Mouse (Mus musculus): ENCODE data around the gene Rrp1. TPM values are rescaled to one million over a fixed set of nuclear protein-coding genes. Genes with fewer than 3 reads are reported as not detected.
"Not testable (repeated sequence)": the region's sequence is repeated elsewhere in the genome, so short reads cannot be mapped to it uniquely, and the experiment has no call there.

Gene Rrp1
- polyA plus RNA-seq, 1 experiment, result 385 TPM

DNA sequence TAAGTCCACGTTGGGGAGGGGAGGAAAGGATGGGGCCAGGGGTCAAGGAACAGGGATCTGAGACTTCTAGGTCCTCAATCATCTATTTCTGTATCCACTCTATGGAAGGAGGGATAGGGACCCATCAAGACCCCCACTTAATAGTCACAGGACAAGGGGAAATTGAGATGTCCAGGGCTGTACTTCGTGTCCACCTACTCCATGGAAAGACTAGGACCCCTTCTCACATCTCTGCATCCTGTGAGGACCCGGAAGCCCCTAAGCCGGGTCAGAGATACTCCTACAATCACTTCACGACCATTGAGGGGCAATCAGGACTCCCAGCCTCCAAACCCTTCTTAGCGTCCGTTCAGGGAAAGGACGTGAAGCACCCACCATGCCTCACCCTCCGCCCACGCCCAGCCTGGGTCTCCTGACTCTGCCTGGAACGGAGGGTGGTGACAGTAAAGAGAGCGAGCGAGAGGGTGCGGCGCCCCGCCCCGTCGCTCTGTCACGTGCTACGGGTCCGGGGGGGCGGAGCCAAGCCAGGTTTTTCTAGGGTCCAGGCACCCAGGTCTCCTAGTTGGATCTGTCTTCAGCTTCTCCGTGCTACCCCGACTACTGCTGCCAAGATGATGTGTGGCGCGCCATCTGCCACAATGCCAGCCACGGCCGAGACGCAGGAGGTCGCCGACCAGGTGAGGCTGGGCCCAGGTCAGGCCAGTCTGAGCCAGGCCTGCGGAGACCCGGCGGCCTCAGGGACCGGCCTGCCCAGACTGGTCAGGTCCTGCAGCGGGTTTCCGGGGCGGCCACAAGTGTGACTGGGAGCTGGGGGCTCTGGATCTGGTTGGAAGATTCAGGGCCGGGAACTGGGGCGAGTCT is 12.6 kb upstream of the Rrp1 start, which contains the start of gene Cstb:
TSS of gene Cstb (plus strand) at position 489 of the 861 bp plus-strand sequence.
- peak; percentile 56; the same call in 1 of the 2 replicates for TF ChIP-seq POLR2A (IDR thresholded peaks at IDR 0.05; ENCODE audit: borderline replicate concordance, extremely low read depth, insufficient read depth, insufficient read length, poor library complexity, severe bottlenecking)
- no peak for TF ChIP-seq CTCF (IDR thresholded peaks at IDR 0.05; ENCODE audit: borderline replicate concordance, extremely low read depth, insufficient read depth, insufficient read length)
- DNase-seq (ENCODE audit: low read depth), result peak; percentile 87

DNA sequence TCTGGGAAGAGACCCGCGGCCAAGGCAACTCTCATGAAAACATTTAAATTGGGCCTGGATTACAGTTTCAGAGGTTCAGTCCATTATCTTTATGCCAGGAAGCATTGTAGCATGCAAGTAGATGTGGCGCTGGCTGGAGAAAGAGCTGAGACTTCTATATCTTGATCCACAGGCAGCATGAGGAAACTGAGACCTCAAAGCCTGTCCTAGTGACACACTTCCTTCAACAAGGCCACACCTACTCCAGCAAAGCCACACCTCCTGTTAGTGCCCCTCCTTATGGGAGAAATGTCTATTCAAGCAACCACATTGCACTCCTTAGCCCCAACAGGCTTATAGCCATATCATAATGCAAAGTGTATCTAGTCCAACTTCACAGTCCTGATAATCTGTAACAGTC is 9.8 kb upstream of the Rrp1 start:
- no peak for DNase-seq (ENCODE audit: low read depth)
- no peak for TF ChIP-seq CTCF (IDR thresholded peaks at IDR 0.05; ENCODE audit: borderline replicate concordance, extremely low read depth, insufficient read depth, insufficient read length)
- no peak for TF ChIP-seq POLR2A (IDR thresholded peaks at IDR 0.05; ENCODE audit: borderline replicate concordance, extremely low read depth, insufficient read depth, insufficient read length, poor library complexity, severe bottlenecking)

DNA sequence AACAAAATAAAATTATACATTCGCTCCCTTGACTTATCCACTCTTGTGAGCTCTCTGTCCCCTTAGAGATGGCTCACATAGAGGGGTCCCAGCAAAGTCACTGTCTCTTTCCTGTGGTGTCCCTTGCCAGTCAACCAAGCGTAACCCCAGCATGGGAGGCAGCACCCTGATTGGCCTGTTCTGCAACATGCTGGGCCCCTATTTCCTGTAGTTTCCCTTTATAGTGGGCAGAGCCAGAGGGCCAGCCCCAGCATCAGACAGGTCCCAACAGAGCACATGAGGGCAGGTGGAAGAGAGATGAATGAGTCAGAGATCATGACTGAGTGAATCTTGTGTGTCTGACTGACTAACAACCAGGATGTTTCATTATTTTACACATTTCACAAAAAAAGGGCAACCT is 8.1 kb upstream of the Rrp1 start:
- TF ChIP-seq POLR2A (IDR thresholded peaks at IDR 0.05; ENCODE audit: borderline replicate concordance, extremely low read depth, insufficient read depth, insufficient read length, poor library complexity, severe bottlenecking) (no peak), CTCF (IDR thresholded peaks at IDR 0.05; ENCODE audit: borderline replicate concordance, extremely low read depth, insufficient read depth, insufficient read length) (no peak)
- DNase-seq (ENCODE audit: low read depth), result no peak

DNA sequence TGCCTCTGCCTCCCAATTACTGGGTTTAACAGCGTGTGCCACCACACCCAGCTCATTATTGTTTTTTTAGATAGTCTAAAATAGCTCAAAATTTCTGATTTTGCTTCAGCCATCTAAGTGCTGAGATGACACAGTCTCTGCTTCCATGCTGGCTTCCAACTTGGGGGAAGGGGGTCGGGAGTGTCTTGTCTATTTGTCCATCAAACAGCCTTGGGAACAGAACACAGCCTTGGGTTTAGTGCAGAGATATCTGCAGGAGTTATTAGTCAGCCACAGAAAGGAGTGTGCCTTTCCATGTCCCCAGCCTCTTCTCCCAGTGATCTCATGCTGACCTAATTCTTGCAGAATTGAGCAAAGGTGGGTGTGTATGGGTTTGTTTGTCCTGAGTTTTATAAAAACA is 5.9 kb upstream of the Rrp1 start:
- no peak for DNase-seq (ENCODE audit: low read depth)
- no peak for TF ChIP-seq CTCF (IDR thresholded peaks at IDR 0.05; ENCODE audit: borderline replicate concordance, extremely low read depth, insufficient read depth, insufficient read length)
- no peak for TF ChIP-seq POLR2A (IDR thresholded peaks at IDR 0.05; ENCODE audit: borderline replicate concordance, extremely low read depth, insufficient read depth, insufficient read length, poor library complexity, severe bottlenecking)

DNA sequence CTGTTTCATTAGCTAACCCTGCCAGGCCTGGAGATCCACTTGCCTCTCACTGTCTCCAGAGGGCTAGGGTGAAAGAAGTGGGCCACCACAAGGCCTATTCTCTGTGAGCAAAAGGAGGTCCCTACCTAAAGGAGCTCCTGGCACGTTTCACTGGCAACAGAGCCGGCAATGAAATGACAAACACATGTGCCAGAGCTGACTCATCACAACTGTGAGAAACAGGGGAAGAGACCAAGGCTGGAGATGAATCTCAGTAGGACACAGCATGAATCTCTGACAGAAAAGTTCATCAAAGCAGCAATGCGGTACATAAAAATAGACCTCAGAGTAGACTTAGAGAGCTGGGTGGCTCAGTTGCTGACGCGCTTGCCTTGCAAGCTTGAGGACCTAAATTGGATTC is 5.0 kb upstream of the Rrp1 start:
- TF ChIP-seq CTCF (IDR thresholded peaks at IDR 0.05; ENCODE audit: borderline replicate concordance, extremely low read depth, insufficient read depth, insufficient read length), result no peak
- no peak for TF ChIP-seq POLR2A (IDR thresholded peaks at IDR 0.05; ENCODE audit: borderline replicate concordance, extremely low read depth, insufficient read depth, insufficient read length, poor library complexity, severe bottlenecking)
- DNase-seq (ENCODE audit: low read depth), result no peak

DNA sequence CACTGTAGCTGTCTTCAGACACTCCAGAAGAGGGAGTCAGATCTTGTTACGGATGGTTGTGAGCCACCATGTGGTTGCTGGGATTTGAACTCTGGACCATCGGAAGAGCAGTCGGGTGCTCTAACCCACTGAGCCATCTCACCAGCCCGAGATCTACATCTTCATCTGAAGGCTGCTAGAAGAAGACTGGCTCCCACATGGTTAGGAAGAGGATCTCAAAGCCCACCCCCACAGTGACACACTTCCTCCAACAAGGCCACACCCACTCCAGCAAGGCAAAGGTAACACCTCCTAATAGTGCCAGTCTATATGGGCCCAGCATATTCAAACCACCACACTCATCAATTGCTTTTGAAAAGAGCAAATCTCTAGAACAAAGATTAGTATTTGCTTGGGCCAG is 2.1 kb upstream of the Rrp1 start:
- DNase-seq (ENCODE audit: low read depth), result not testable (repeated sequence)

DNA sequence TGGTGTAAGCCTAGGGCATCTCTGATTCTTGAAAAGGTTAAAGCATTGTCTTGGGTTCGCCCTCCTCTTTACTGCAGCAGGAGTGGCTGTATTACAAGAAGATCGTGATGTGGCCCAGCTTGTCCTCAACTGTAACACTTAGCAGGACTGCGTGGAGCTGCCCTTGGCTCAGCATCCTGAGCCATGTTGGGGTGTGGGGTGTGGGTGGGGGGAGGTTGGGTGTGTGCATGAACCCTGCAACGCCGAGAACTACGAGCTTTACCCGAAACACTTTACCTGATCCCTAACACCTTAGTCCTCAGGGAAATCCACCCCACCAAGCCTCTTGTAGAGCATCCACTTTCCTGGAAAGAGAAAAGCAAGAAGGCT is 293 bp upstream of the Rrp1 start:
- DNase-seq (ENCODE audit: low read depth), result no peak
- TF ChIP-seq CTCF (IDR thresholded peaks at IDR 0.05; ENCODE audit: borderline replicate concordance, extremely low read depth, insufficient read depth, insufficient read length), result no peak
- no peak for TF ChIP-seq POLR2A (IDR thresholded peaks at IDR 0.05; ENCODE audit: borderline replicate concordance, extremely low read depth, insufficient read depth, insufficient read length, poor library complexity, severe bottlenecking)

DNA sequence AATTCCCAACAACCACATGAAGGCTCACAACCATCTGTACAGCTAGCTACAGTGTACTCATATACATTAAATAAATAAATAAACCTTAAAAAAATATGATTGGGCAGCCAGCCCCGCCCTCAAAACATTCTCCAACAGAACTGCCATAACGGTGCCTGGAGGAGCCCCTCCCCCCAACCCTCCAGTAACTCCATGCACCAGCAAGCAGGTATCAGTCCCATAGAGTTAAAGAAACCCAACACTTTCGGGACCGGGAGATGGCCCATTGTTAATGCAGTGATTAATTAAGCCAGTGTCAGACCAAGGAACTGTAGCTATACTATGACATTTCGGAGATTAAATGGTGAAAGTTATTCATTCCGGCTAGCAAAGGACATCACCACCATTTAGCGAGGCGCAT is 992 bp downstream of the Rrp1 start:
- no peak for DNase-seq (ENCODE audit: low read depth)
- no peak for TF ChIP-seq POLR2A (IDR thresholded peaks at IDR 0.05; ENCODE audit: borderline replicate concordance, extremely low read depth, insufficient read depth, insufficient read length, poor library complexity, severe bottlenecking)
- TF ChIP-seq CTCF (IDR thresholded peaks at IDR 0.05; ENCODE audit: borderline replicate concordance, extremely low read depth, insufficient read depth, insufficient read length), result no peak

DNA sequence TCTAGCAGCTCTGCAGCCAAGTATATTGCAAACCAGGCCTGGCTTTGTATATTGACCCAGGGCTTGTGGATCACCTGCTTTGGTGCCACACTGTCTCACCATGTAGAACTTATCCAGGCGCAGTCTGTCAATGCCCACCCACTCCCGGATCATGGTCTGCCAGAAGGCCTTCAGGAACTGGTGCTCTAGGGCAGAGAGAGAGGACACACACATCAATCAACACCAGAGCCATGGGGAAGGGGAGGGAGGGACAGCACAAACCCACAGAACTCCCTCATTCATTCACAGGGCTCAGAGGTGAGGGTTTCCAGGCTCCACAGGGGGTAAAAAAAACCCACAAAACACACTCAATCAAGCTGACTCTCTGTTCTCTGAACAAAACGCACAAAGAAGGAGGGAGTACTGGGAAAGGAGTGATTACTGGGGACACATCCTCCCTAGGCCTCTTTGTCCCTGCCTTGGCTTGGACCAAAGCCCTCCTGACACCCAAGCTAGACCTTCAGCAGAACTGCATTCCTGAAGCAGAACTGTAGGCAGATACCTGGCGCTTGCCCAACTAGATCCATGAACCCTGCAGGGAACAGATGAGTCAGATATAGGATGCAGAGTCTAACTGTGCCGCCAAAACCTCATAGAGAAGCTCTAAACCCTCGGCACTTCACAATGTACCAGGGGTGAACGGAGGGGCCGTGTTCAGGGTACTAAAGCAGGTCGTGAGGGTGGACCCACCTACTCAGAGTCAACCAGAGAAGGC is 3.6 kb downstream of the Rrp1 start:
- TF ChIP-seq POLR2A (IDR thresholded peaks at IDR 0.05; ENCODE audit: borderline replicate concordance, extremely low read depth, insufficient read depth, insufficient read length, poor library complexity, severe bottlenecking), result no peak
- TF ChIP-seq CTCF (IDR thresholded peaks at IDR 0.05; ENCODE audit: borderline replicate concordance, extremely low read depth, insufficient read depth, insufficient read length), result no peak
- no peak for DNase-seq (ENCODE audit: low read depth)

DNA sequence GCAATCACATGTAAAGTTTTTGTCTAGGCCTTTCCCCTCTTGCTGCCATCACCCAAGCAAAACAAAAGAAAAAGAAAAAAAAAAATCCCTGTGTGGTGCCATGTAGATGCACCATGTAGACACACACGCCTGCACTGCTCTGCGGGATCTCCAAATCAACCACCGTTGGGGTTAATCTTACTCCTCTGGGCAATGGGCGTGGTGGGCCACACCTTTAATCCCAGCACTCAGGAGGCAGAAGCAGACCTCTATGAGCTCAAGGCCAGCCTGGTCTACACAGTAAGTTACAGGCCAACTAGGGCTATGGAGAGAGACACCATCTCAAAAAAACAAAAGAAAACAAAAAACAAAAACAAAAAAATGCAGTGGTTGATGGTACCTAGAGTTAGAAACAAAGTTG is 5.7 kb downstream of the Rrp1 start:
- TF ChIP-seq CTCF (IDR thresholded peaks at IDR 0.05; ENCODE audit: borderline replicate concordance, extremely low read depth, insufficient read depth, insufficient read length) (no peak), POLR2A (IDR thresholded peaks at IDR 0.05; ENCODE audit: borderline replicate concordance, extremely low read depth, insufficient read depth, insufficient read length, poor library complexity, severe bottlenecking) (no peak)
- no peak for DNase-seq (ENCODE audit: low read depth)

DNA sequence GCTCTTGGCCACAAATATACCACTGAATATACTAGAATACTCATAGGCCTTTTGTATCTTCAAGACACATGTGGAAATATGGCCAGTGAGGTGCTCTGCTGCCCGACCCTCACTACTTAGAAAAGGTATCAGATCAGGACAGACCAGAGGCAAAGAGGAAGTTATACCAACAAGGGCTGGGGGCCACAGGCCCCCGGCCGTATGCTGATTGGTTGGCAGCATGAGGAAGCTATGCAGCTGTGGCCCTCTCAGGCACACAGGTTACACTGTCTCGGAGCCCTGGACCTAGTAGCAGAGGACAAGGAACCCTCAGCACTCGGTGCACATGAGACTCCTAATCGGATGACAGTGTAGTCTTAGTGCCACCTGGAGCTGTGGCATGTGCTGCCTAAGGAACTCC is 6.7 kb downstream of the Rrp1 start:
- no peak for TF ChIP-seq POLR2A (IDR thresholded peaks at IDR 0.05; ENCODE audit: borderline replicate concordance, extremely low read depth, insufficient read depth, insufficient read length, poor library complexity, severe bottlenecking)
- TF ChIP-seq CTCF (IDR thresholded peaks at IDR 0.05; ENCODE audit: borderline replicate concordance, extremely low read depth, insufficient read depth, insufficient read length), result no peak
- DNase-seq (ENCODE audit: low read depth), result no peak

Data from brain, embryonic 14.5 days (tissue).